Mouse (Mus musculus) adrenal gland, adult 2 months (tissue): ENCODE results near the gene Allc. TPM values are rescaled to one million over a fixed set of nuclear protein-coding genes. Genes with fewer than 3 reads are reported as not detected.

Experiments used
- DNase-seq: peaks from one replicate; pipeline ENCODE4 v3.0.0; 2021
- long read RNA-seq: library from polyadenylated mRNA; stranded (forward); transcript quantifications from one replicate; pipeline ENCODE4 v2.0.0, GENCODE M21; 2021
- polyA plus RNA-seq: library from polyadenylated mRNA; depleted of rRNA; stranded (reverse); fragments of >200 nt; gene quantifications from 2 replicates; pipeline ENCODE4 v1.2.3, GENCODE M21; 2012; rRNA removed
- total RNA-seq, 2 experiments: library from RNA; stranded (reverse); gene quantifications; 2 replicates each; pipeline ENCODE4 v1.2.3; 2021

Gene Allc
- total RNA-seq (not detected), polyA plus RNA-seq (not detected in 2 replicates)
- long read RNA-seq, result 0 reads

DNA sequence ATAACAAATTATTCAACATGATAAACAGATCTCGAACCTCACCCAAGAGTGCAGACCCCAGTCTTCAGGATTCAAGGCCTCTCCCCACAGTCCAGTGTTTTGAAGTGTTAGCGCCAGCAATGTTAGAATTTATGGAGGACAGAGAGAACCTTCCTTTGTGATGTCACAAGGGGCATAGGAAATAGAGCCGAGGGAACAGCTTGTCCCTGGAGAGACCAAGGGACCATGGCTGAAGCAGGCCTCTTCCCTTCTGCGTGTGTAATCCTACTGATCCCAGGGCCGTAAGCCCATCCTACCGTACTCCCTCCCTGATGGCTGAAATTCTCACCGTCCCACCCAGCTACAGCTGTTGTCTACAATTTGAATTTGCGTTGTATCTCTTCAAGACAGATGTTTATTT, at the start of gene Allc:
Gene Allc (minus strand): TSS at position 101 of the 400 bp plus-strand sequence.
- no peak for DNase-seq

- no peak for DNase-seq
These were observed 46.1 kb upstream of the Allc start for GRCm38 (mm10) chr12:28628436-28628835.

DNA sequence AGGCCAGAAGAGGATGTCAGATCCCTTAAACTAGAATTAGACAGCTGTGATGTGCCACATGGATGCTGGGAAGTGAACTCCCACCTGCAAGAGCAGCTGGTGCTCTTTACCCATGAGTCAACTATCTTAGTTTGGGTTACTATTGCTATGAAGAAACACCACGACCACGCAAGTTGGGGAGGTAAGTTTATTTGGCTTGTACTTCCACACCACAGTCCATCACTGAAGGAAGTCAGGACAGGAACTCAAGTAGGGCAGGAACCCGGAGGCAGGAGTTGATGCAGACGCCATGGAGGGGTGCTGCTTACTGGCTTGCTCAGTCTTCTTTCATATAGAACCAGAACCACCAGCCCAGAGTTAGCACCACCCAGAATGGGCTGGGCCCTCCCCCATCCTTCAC, 44.8 kb upstream of the Allc start:
- no peak for DNase-seq

DNA sequence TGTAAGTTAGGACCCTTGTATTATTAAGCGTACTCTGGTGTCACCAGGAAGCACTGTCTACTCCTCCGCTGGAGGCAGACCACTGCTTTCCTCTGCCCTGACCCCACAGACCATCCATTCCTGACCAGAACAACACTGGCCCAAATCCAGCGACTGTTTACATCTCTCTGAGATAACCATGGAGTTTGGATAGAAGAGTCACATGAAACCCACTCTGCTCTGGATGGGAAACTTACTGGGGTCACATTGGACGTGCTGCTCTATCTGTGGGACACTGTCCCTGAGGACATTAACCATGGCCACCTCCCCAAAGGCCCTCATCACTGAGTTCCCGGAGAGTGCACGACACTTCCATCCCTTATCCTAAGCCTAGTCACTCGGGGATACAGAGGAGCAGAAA, 43.1 kb upstream of the Allc start:
- no peak for DNase-seq

DNA sequence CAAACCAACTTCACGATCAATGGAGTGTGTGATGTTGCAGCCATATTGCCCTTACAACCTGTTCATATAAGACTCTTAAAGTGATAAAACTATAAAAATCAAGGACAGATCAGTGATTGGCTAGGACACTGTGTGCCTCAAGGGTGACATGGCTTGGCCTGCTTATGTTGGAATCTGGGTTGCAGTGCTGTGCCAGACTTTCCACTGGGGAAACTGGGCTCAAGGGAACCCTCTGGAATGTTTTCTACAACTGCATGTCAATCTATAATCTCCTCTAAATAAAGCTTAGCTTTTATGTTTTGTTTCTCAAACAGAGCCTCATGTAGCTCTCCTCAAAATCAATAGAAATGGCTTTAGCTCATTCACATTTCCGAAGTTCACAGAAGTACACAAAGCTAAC, 41.9 kb upstream of the Allc start:
- no peak for DNase-seq

DNA sequence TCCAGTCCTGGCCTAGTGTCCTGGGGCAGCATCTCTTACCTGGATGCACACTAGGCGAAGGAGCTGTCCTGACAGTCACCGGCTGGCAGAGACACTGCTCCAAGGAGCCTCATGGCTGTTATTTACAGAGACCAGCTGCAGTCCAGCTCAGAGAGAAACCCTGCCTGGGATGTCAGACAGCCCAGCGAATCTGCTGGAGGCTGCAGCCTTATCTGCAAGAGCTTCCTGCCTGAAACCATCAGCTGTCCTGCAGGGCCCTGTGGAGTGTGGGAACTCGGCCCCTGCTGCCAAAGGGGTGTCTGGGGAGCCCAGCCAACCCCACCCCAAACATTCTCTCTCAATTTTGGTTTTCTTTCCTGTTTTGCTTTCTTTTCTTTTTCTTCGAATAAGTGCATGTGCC, 40.9 kb upstream of the Allc start, which contains the start of gene Colec11:
Gene Colec11 (minus strand): TSS at position 183 of the 400 bp plus-strand sequence.
- DNase-seq, result no peak

- no peak for DNase-seq
These were observed 40.3 kb upstream of the Allc start for GRCm38 (mm10) chr12:28622641-28623040.

- DNase-seq, result no peak
These were observed 39.8 kb upstream of the Allc start for GRCm38 (mm10) chr12:28622167-28622532.

DNA sequence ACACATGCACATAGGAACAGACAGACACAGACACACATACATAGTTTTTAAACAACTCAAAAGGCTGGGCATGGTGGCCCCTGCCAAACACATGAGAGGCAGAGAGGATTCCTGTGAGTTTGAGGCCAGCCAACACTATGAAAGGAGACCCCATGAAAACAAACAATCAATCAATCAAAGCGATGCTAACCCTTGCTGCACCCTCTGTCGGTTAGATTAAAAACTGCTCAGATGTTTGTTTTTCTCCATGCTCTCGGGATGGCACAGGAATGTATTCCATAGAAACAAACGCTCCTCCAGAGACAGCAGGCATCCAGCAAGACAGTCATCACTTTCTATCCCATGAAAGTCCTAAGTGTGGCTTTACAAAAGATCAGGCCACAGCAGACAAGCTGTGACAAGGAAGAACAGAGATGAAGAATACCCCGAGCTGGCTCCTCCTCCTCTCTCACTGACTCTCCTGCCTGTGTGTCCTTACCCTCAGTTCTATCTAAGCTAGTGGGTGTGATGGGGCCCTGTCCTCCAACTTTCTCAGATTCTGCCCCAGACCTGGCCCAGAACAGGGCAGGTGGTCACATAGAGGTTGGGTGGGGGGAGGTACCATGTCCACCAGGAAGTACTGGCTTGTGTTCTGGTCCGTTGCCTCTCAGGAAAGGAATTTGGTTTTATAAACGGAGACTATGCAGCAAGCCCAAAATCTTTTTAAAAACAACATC, 39.3 kb upstream of the Allc start:
- no peak for DNase-seq

DNA sequence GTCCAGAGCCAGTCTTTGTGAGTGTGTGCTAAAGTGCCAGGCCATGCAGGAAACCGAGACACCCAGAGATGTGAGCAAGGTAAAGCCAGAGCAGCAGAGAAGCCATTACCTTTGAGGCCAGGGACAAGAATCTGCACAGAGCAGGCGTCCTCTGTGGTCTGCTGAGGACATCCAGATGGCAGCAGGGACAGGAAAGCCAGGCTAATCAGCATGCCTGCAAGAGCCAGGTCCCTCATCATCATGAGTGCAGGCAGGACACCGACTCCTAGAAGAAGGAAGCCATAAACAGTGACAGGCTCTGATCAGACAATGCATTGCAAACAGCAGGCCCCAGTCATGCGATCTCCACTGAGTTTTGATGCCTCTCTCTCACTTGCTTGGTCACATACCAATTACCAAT, 35.0 kb upstream of the Allc start:
- no peak for DNase-seq

DNA sequence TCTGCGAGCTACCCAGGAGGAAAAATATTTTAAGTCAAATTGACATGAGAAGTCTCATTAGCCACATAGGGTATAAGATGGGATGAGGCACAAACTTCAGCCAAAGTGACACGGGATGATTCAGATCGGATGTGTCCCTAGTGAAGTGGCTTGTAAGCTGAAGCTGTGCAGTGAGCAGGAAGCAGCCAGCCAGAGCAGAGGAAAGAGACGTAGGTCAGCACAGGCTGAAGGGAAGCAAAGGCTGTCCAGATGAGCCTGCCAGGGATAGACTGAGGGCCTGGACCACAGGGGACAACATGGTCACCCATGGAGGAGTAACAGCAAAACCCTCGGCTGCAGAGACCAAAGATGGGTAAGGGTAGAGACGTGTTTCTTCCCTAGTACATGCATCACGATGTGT, 32.1 kb upstream of the Allc start:
- no peak for DNase-seq

GRCm38 (mm10) chr12:28612391-28612790, 30.1 kb upstream of the Allc start:
- no peak for DNase-seq

DNA sequence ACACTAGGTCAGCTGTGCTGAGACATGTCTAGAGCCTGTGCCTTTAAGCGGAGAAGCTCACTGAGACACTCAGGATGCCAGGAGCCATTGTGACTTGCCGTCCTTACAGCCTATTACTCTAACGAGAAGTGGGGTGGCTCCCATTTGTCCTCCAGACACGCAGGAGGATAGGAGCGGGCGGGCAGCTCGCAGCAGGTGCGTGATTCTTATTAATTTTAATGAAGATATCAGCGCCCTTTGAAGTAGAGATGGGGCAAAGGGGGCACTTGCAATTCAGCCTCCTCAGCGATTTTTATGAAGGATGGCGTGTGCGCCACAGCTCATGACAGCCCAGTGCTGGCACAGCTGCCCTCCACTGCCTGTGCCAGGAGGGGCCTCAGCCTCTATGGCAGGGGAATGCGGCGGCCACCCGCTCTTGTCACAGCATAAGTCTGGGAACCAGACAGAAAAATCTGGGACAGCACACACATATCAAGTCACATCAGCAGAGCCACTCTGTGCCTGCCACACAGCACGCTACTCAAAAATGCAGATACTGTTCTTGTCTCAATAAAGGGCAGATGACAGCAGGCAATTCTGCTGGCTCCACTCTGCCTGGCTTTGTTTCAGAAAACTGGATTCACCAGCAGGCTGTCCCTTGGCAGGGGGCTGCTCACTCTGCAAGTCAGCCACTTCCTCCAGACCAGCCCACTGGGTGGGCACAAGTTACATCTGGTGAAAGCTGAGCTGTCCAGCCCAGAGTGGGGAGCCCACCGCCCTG, 25.4 kb upstream of the Allc start:
- DNase-seq, result no peak

- no peak for DNase-seq
These were observed 21.2 kb upstream of the Allc start for GRCm38 (mm10) chr12:28603494-28603893.

GRCm38 (mm10) chr12:28602259-28602658, 19.9 kb upstream of the Allc start:
- DNase-seq, result peak; percentile 72

- DNase-seq, result no peak
These were observed 16.2 kb upstream of the Allc start for GRCm38 (mm10) chr12:28598526-28598991.

- DNase-seq, result no peak
These were observed 15.8 kb upstream of the Allc start for GRCm38 (mm10) chr12:28598110-28598509.

GRCm38 (mm10) chr12:28597699-28598098, 15.4 kb upstream of the Allc start:
- DNase-seq, result no peak

DNA sequence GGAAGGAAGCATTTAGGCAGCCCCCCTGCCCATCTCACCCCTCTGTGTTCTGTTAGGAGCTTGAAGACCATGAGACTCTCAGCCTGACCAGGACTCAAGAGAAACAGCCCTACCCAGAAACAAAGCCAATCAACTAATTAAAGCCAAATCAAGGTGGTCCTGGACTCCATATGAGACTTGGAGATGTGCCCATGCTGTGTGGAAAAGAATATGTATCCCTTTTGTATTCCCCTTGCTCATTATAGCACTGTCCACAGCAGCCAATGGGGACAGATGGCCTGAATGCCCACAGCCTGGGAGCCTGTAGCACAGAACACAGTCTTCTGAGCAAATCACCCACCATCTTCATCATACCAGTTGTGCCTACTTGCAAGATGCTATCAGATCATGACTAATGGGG, 14.5 kb upstream of the Allc start:
- no peak for DNase-seq

GRCm38 (mm10) chr12:28590428-28590827, 8.1 kb upstream of the Allc start:
- no peak for DNase-seq

GRCm38 (mm10) chr12:28589090-28589868, 7.0 kb upstream of the Allc start:
- DNase-seq, result peak; percentile 87

- DNase-seq, result no peak
These were observed 5.6 kb upstream of the Allc start for GRCm38 (mm10) chr12:28587949-28588348.

- DNase-seq, result no peak
These were observed 1.7 kb upstream of the Allc start for GRCm38 (mm10) chr12:28584036-28584435.
